Mouse (Mus musculus): ENCODE measurements around the gene Tdrd9.

- TF ChIP-seq CTCF (IDR thresholded peaks at IDR 0.05): no peak
- TF ChIP-seq POLR2A (IDR thresholded peaks at IDR 0.05; ENCODE audit: insufficient read depth, low read depth, low read length): no peak
- no peak for TF ChIP-seq EP300 (IDR thresholded peaks at IDR 0.05; ENCODE audit: insufficient read depth, low read depth, low read length)
Measured at GRCm38 (mm10) chr12:112094261-112094880, 123.0 kb downstream of the Tdrd9 start.
